Mouse (Mus musculus) C3H10T1/2 (cell line): ENCODE measurements around the gene Calcb. TPM values are rescaled to one million over a fixed set of nuclear protein-coding genes. Genes with fewer than 3 reads are reported as not detected.

Experiments used
- polyA plus RNA-seq, 2 experiments: library from polyadenylated mRNA; unstranded; fragments of >200 nt; fragmentation: generic; extraction: Trizol; gene quantifications; one replicate each; pipeline ENCODE4 v1.2.1; 2012; ENCODE audit warnings: missing spikeins in 2 of 2

The Calcb gene
- 1 to 10 TPM in 1 of 2 experiments, under 1 TPM in 1; 0.12 to 1.4 TPM for polyA plus RNA-seq

DNA sequence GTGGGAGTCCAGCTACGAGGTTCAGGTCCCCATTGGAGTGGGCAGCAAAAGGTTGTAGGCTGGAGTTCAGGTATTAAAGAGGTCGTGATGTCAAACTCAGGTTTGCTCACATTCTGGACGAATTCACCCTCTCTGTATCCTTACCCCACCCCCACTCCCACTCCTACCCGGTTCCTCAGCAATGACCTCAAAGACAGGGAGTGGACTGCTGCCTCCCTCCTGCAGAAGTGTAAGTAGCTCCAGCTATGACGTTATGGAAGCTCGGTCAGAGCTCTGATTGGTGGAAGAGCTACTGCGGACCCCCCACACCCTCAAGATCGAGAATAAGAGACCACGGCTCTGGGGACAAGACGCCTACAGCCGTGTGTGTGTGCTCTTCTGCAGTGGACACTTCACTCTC, at the start of gene Calcb:
Gene Calcb (plus strand): TSS at position 344 of the 400 bp plus-strand sequence.

DNA sequence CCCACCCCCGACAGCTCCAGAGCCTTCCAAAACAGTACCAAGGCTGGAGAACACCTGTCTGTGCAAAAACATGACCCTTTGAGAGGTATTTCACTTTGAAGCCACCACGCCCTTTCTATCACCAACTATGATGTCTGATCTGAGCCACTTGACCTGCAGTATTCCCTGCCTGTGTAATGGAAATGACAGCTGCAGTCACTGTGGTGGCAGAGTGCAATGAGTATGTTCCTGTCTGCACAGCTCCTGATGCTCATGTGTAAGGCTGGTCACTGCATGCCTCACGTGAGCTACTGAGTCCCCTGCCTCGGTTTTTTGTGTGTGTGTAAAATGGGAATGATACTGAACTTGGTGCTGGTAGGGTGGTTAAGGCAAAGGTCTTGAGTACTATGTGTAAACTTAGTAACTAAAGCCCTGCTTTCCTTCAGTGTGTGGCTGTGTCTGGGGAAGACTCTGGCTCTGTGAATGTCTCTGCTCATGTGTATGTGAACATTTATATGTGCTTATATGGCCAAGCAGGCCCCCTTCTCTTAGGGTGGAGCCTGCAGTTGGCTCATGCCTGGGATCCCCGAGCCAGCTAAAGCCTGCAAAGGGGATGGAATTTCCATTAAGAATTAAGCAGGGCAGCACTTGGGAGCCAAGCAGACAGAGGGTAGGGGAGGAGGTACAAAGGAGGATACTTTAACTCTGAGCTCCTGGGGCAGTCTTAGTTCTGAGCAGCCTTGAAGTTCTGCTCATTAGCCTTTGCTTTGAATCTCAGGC, 24.8 kb downstream of the Calcb start, which contains the start of gene Insc:
Gene Insc (plus strand): TSS at position 673 of the 759 bp plus-strand sequence.

Other genes with a start within 250 kb of the Calcb start
- gene Cyp2r1, start 155.7 kb upstream of the Calcb start, polyA plus RNA-seq: not detected
- under 1 TPM; 0.11 to 0.13 TPM for gene Calca, start 82.3 kb upstream of the Calcb start, polyA plus RNA-seq
- 1 to 10 TPM in 1 of 2 experiments, under 1 TPM in 1; 0.01 to 6.6 TPM for gene Insc, start 25.1 kb downstream of the Calcb start, polyA plus RNA-seq